Mouse (Mus musculus) thymus, adult 2 months (tissue): ENCODE measurements at regions not wholly inside any gene's neighbourhood (a gene's known extent, or its start where the extent isn't known, plus 50 kb on each side); places are given as distances from the start of the nearest gene placed in this dataset.

Experiments used
- CTCF ChIP-seq: fragments of 200-500 bp; IDR thresholded peaks from 2 replicates; pipeline ENCODE4 v1.5.1; 2012; ENCODE audit warnings: mild to moderate bottlenecking, control low read depth, low read length, moderate library complexity, borderline replicate concordance; ENCODE audit not compliant: control insufficient read depth, poor library complexity, insufficient read depth; ENCODE audit errors: extremely low read depth
- POLR2A ChIP-seq: fragments of 200-500 bp; IDR thresholded peaks from 2 replicates; pipeline ENCODE4 v1.6.1; 2012; ENCODE audit warnings: mild to moderate bottlenecking, low read length, control low read depth, moderate library complexity; ENCODE audit not compliant: control insufficient read depth, poor library complexity, insufficient read depth; ENCODE audit errors: extremely low read depth

DNA sequence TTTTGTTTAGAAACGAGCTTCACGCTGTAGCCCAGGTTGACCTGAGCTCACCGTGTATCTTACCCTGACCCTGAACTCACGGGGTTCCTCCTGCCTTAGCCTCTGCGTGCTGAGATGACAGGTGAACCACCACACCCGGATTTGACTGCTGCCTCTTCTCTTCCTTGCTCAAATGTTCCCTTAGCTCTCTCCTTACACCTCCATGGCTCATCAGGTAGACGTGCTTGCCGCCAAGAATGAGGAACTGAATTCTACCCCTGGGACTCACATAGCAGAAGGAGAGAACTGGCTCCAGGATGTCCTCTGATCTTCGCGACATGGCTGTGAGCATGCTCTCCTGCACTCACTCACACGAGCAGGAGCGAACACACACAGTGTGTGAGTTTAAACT is 55.3 kb upstream of the Jarid2 start:
- TF ChIP-seq POLR2A (no peak), CTCF (no peak)
